Mouse (Mus musculus) G1E (cell line): ENCODE data around the gene Gm17535. TPM values are rescaled to one million over a fixed set of nuclear protein-coding genes. Genes with fewer than 3 reads are reported as not detected.
A peak's percentile ranks its signal among the peaks of the same experiment; 100 is the strongest.
"Not testable (repeated sequence)": the region's sequence is repeated elsewhere in the genome, so short reads cannot be mapped to it uniquely, and the experiment has no call there.

Experiments used
- ATAC-seq: 2 replicates; pipeline ENCODE4 v1.8.0; 2016; ENCODE audit warnings: mild to moderate bottlenecking; ENCODE audit not compliant: insufficient number of reproducible peaks, poor library complexity, low FRiP score, severe bottlenecking; ENCODE audit errors: extremely low read depth
- DNase-seq: peaks from one replicate; pipeline ENCODE4 v3.0.0; 2012; ENCODE audit warnings: low spot score
- H3K27me3 ChIP-seq: 2 replicates; pipeline ENCODE4 v1.6.1; 2012; ENCODE audit warnings: mild to moderate bottlenecking, low read length, inconsistent platforms; ENCODE audit not compliant: insufficient read depth
- H3K36me3 ChIP-seq: replicated peaks from 2 replicates; pipeline ENCODE3; 2012; ENCODE audit warnings: mild to moderate bottlenecking, inconsistent platforms
- H3K4me1 ChIP-seq: 2 replicates; pipeline ENCODE4 v1.6.1; 2012; ENCODE audit warnings: low read depth, low read length, inconsistent platforms, mixed read lengths; ENCODE audit not compliant: insufficient read depth
- H3K4me3 ChIP-seq: 2 replicates; pipeline ENCODE4 v1.5.1; 2012; ENCODE audit warnings: low read depth, mild to moderate bottlenecking, inconsistent platforms, low read length, moderate library complexity, mixed read lengths
- H3K9me3 ChIP-seq: replicated peaks from 2 replicates; pipeline ENCODE4 v1.6.1; 2012; ENCODE audit warnings: inconsistent platforms
- polyA plus RNA-seq: library from polyadenylated mRNA; stranded (reverse); fragments of >175 nt; gene quantifications from 2 replicates; pipeline ENCODE4 v1.2.3, GENCODE M21; 2012
- total RNA-seq, 2 experiments: library from RNA; stranded (forward) in 1 of 2; stranded (reverse) in 1 of 2; fragments of 200-1000 nt in 1 of 2; fragments of >200 nt in 1 of 2; fragmentation: Nextera tagmentation in 1 of 2; gene quantifications; 2 replicates each; pipeline ENCODE4 v1.2.3; 2014 to 2017

Gm17535 gene
- total RNA-seq (2014; fragmentation: Nextera tagmentation) (not detected in 2 replicates), total RNA-seq (2017) (6.6 and 8.5 TPM in 2 replicates), polyA plus RNA-seq (0.09 TPM in 1 of 2 replicates, not detected in the other)

DNA sequence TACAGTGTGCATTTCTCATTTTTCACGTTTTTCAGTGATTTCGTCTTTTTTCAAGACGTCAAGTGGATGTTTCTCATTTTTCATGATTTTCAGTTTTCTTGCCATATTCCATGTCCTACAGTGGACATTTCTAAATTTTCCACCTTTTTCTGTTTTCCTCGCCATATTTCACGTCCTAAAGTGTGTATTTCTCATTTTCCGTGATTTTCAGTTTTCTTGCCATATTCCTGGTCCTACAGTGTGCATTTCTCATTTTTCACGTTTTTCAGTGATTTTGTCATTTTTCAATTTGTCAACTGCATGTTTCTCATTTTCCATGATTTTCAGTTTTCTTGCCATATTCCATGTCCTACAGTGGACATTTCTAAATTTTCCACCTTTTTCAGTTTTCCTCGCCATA, at the start of gene Gm17535:
Gene Gm17535 (plus strand): TSS at position 301 of the 400 bp plus-strand sequence.
- not testable (repeated sequence) for ATAC-seq, H3K9me3 ChIP-seq, H3K4me1 ChIP-seq, H3K36me3 ChIP-seq, H3K27me3 ChIP-seq, H3K4me3 ChIP-seq, DNase-seq

- not testable (repeated sequence) for H3K27me3 ChIP-seq, H3K4me1 ChIP-seq, ATAC-seq, H3K36me3 ChIP-seq, H3K4me3 ChIP-seq, H3K9me3 ChIP-seq, DNase-seq
Observed at GRCm38 (mm10) chr9:3000445-3000972, 33.9 kb upstream of the Gm17535 start, which contains the start of gene Gm10722. TSS of gene Gm10722 (plus strand) at chr9:3000922.

DNA sequence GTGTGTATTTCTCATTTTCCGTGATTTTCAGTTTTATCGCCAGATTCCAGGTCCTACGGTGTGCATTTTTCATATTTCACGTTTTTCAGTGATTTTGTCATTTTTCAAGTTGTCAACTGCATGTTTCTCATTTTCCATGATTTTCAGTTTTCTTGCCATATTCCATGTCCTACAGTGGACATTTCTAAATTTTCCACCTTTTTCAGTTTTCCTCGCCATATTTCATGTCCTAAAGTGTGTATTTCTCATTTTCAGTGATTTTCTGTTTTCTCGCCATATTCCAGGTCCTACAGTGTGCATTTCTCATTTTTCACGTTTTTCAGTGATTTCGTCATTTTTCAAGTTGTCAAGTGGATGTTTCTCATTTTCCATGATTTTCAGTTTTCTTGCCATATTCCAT, 33.4 kb upstream of the Gm17535 start:
- not testable (repeated sequence) for DNase-seq, H3K27me3 ChIP-seq, H3K36me3 ChIP-seq, H3K4me3 ChIP-seq, ATAC-seq, H3K9me3 ChIP-seq, H3K4me1 ChIP-seq

DNA sequence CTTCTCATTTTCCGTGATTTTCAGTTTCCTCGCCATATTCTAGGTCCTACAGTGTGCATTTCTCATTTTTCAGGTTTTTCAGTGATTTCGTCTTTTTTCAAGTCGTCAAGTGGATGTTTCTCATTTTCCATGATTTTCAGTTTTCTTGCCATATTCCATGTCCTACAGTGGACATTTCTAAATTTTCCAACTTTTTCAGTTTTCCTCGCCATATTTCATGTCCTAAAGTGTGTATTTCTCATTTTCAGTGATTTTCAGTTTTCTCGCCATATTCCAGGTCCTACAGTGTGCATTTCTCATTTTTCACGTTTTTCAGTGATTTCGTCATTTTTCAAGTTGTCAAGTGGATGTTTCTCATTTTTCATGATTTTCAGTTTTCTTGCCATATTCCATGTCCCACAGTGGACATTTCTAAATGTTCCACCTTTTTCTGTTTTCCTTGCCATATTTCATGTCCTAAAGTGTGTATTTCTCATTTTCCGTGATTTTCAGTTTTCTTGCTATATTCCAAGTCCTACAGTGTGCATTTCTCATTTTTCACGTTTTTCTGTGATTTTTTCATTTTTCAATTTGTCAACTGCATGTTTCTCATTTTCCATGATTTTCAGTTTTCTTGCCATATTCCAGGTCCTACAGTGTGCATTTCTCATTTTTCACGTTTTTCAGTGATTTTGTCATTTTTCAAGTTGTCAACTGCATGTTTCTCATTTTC, 32.3 kb upstream of the Gm17535 start:
- H3K36me3 ChIP-seq, H3K9me3 ChIP-seq, H3K4me1 ChIP-seq, H3K4me3 ChIP-seq, H3K27me3 ChIP-seq, DNase-seq: not testable (repeated sequence)
- ATAC-seq, result peak; percentile 40

- ATAC-seq, H3K4me3 ChIP-seq, H3K36me3 ChIP-seq, H3K27me3 ChIP-seq, H3K4me1 ChIP-seq, DNase-seq: not testable (repeated sequence)
- peaks cover 11% of the 10 kb centered on the region for H3K9me3 ChIP-seq
Observed at GRCm38 (mm10) chr9:3002794-3003396, 31.5 kb upstream of the Gm17535 start, which contains the start of gene Gm11168. TSS of gene Gm11168 (plus strand) at chr9:3003346.

DNA sequence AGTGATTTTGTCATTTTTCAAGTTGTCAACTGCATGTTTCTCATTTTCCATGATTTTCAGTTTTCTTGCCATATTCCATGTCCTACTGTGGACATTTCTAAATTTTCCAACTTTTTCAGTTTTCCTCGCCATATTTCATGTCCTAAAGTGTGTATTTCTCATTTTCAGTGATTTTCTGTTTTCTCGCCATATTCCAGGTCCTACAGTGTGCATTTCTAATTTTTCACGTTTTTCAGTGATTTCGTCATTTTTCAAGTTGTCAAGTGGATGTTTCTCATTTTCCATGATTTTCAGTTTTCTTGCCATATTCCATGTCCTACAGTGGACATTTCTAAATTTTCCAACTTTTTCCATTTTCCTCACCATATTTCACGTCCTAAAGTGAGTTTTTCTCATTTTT, 28.2 kb upstream of the Gm17535 start:
- not testable (repeated sequence) for DNase-seq, H3K4me3 ChIP-seq, H3K36me3 ChIP-seq, H3K4me1 ChIP-seq, H3K27me3 ChIP-seq
- peak; percentile 30 for ATAC-seq
- H3K9me3 ChIP-seq, result peaks cover 11% of the 10 kb centered on the region

GRCm38 (mm10) chr9:3006636-3007035, 27.8 kb upstream of the Gm17535 start:
- H3K4me3 ChIP-seq, H3K27me3 ChIP-seq, DNase-seq, H3K36me3 ChIP-seq, ATAC-seq, H3K4me1 ChIP-seq: not testable (repeated sequence)
- H3K9me3 ChIP-seq, result peaks cover 11% of the 10 kb centered on the region

DNA sequence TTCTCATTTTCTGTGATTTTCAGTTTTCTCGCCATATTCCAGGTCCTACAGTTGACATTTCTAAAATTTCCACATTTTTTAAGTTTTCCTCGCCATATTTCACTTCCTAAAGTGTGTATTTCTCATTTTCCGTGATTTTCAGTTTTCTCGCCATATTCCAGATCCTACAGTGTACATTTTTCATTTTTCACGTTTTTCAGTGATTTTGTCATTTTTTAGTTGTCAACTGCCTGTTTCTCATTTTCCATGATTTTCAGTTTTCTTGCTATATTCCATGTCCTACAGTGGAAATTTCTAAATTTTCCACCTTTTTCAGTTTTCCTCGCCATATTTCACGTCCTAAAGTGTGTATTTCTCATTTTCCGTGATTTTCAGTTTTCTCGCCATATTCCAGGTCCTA, 27.1 kb upstream of the Gm17535 start:
- H3K4me1 ChIP-seq, H3K27me3 ChIP-seq, H3K36me3 ChIP-seq, DNase-seq, H3K9me3 ChIP-seq, H3K4me3 ChIP-seq: not testable (repeated sequence)
- ATAC-seq, result peak; percentile 7; the same call in 1 of the 2 replicates

DNA sequence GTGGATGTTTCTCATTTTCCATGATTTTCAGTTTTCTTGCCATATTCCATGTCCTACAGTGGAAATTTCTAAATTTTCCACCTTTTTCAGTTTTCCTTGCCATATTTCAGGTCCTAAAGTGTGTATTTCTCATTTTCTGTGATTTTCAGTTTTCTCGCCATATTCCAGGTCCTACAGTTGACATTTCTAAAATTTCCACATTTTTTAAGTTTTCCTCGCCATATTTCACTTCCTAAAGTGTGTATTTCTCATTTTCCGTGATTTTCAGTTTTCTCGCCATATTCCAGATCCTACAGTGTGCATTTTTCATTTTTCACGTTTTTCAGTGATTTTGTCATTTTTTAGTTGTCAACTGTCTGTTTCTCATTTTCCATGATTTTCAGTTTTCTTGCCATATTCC, 25.1 kb upstream of the Gm17535 start:
- H3K4me3 ChIP-seq, H3K9me3 ChIP-seq, H3K4me1 ChIP-seq, DNase-seq, H3K36me3 ChIP-seq, H3K27me3 ChIP-seq: not testable (repeated sequence)
- peak; percentile 17 for ATAC-seq

DNA sequence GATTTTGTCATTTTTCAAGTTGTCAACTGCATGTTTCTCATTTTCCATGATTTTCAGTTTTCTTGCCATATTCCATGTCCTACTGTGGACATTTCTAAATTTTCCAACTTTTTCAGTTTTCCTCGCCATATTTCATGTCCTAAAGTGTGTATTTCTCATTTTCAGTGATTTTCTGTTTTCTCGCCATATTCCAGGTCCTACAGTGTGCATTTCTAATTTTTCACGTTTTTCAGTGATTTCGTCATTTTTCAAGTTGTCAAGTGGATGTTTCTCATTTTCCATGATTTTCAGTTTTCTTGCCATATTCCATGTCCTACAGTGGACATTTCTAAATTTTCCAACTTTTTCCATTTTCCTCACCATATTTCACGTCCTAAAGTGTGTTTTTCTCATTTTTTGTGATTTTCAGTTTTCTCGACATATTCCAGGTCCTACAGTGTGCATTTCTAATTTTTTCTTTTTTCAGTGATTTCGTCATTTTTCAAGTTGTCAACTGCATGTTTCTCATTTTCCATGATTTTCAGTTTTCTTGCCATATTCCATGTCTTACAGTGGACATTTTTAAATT, 22.3 kb upstream of the Gm17535 start:
- not testable (repeated sequence) for H3K36me3 ChIP-seq, DNase-seq, H3K9me3 ChIP-seq, H3K27me3 ChIP-seq, H3K4me1 ChIP-seq, H3K4me3 ChIP-seq
- ATAC-seq, result peak; percentile 36; the same call in 1 of the 2 replicates

DNA sequence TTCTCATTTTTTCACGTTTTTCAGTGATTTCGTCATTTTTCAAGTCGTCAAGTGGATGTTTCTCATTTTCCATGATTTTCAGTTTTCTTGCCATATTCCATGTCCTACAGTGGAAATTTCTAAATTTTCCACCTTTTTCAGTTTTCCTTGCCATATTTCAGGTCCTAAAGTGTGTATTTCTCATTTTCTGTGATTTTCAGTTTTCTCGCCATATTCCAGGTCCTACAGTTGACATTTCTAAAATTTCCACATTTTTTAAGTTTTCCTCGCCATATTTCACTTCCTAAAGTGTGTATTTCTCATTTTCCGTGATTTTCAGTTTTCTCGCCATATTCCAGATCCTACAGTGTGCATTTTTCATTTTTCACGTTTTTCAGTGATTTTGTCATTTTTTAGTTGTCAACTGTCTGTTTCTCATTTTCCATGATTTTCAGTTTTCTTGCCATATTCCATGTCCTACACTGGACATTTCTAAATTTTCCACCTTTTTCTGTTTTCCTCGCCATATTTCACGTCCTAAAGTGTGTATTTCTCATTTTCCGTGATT, 21.6 kb upstream of the Gm17535 start, which contains the start of gene Gm10721:
Gene Gm10721 (plus strand): TSS at position 408 of the 547 bp plus-strand sequence.
- H3K36me3 ChIP-seq, DNase-seq, H3K4me3 ChIP-seq, H3K27me3 ChIP-seq, H3K4me1 ChIP-seq, H3K9me3 ChIP-seq: not testable (repeated sequence)
- ATAC-seq, result peak; percentile 34
